In the genomic region with DNA sequence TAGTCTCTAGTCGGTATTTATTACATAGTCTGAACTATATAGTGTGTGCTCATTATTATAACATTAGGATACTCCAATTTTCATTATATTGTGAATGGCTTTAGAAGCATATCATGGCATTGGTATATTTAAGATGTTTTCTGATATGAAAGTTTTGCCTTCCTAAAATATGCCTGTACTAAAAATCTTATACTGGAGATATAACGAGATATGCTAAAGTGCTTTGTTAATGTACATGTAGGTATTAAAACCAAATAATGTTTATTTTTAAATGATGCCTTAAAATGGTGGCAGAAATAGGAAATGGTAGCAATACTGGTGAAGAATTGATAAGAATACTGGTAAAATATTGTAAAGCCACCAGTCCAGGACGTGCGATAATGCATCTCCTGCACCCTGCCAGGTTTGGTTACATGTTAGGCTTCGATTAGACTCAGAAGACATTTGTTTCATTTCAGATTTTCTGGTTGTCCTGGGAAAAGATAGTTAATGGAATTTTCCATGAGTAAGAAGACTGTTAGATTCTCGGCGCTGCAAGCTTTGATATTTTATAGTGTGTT, we compare ENCODE assay signal across 15 mouse cellular contexts. TPM values are rescaled to one million over a fixed set of nuclear protein-coding genes. Genes with fewer than 3 reads are reported as not detected.
DNase-seq lines count a peak whose midpoint lies in the region; ATAC-seq and TF ChIP-seq lines count a peak whose summit lies in the region.
"Had no signal": no experiment of that assay in that cellular context is flagged by ENCODE, and none has a peak within 500 bp of the region (broad histone marks: within the 10 kb centered on the region; RNA-seq: fewer than 3 reads in every experiment).

No protein-coding gene starts in this region.

- WGBS in forebrain, embryonic 13.5 days, result 91% methylated on average over 7 of the region's 7 CpGs
- WGBS in forebrain, embryonic 10.5 days, result 92% methylated on average over 7 of the region's 7 CpGs
- 83% methylated on average over 7 of the region's 7 CpGs for WGBS in kidney, adult 2 months
- WGBS in kidney, embryonic 15.5 days, result 90% methylated on average over 7 of the region's 7 CpGs

- no peaks in the 10 kb centered on the region for H3K27me3 ChIP-seq in forebrain, embryonic 13.5 days
- H3K27me3 ChIP-seq in forebrain, embryonic 10.5 days (ENCODE audit: poor library complexity, severe bottlenecking), result no peaks in the 10 kb centered on the region
- no peaks in the 10 kb centered on the region for H3K27me3 ChIP-seq in kidney, adult 2 months (replicated peaks; ENCODE audit: control insufficient read depth, insufficient read depth, low read length)
- H3K27me3 ChIP-seq in kidney, embryonic 15.5 days, result no peaks in the 10 kb centered on the region
- H3K27me3 ChIP-seq in MEL (ENCODE audit: control insufficient read depth in 1 of 2, insufficient read depth in 2 of 2, low read length in 2 of 2), result no peaks in the 10 kb centered on the region
- H3K27me3 ChIP-seq: embryonic facial prominence, embryonic 12.5 days; intestine, embryonic 15.5 days had no signal

- peak; percentile 78 to 86 for TF ChIP-seq EP300 in MEL (IDR thresholded peaks at IDR 0.05; ENCODE audit: low read depth in 1 of 2, low read length in 2 of 2)

- no peak for TF ChIP-seq POLR2A in kidney, adult 2 months (IDR thresholded peaks at IDR 0.05; ENCODE audit: low read depth, low read length)
- TF ChIP-seq POLR2A in MEL (IDR thresholded peaks at IDR 0.05; ENCODE audit: control insufficient read depth in 1 of 2, insufficient read depth in 1 of 2, low read depth in 1 of 2, low read length in 2 of 2, poor library complexity in 1 of 2), result no peak

- no peaks in the 10 kb centered on the region for H3K36me3 ChIP-seq in forebrain, embryonic 13.5 days (ENCODE audit: poor library complexity, severe bottlenecking)
- H3K36me3 ChIP-seq in forebrain, embryonic 10.5 days (replicated peaks), result peaks cover 2% of the 10 kb centered on the region; the same call in 1 of the 2 replicates
- no peaks in the 10 kb centered on the region for H3K36me3 ChIP-seq in kidney, adult 2 months (ENCODE audit: control insufficient read depth, insufficient read depth, low read length)
- H3K36me3 ChIP-seq in kidney, embryonic 15.5 days, result 0 out of 2 replicates have a peak, but pooled peaks cover 3% of the 10 kb centered on the region
- H3K36me3 ChIP-seq in MEL (ENCODE audit: control insufficient read depth in 1 of 2, insufficient read depth in 2 of 2, low read length in 2 of 2), result peaks cover 0 to 42% of the 10 kb centered on the region in 2 experiments; a peak in 2 of 4 replicates
- H3K36me3 ChIP-seq: embryonic facial prominence, embryonic 12.5 days; intestine, embryonic 15.5 days had no signal

- no peak overlapping the region for H3K4me2 ChIP-seq in forebrain, embryonic 13.5 days
- H3K4me2 ChIP-seq in kidney, embryonic 15.5 days, result no peak overlapping the region
- H3K4me2 ChIP-seq: embryonic facial prominence, embryonic 12.5 days; intestine, embryonic 15.5 days had no signal

- peaks cover 31% of the 10 kb centered on the region for H3K79me2 ChIP-seq in MEL (ENCODE audit: control insufficient read depth, insufficient read depth, low read length, poor library complexity)

- no peak for ATAC-seq in forebrain, embryonic 13.5 days
- no peak for ATAC-seq in kidney, embryonic 15.5 days (replicated peaks; ENCODE audit: low FRiP score)
- peak; percentile 41 for ATAC-seq in megakaryocyte-erythroid progenitor cell, adult 5-6 weeks (replicated peaks; ENCODE audit: low FRiP score, low TSS enrichment, poor library complexity, severe bottlenecking)
- no peak for ATAC-seq in cerebellum, adult (ENCODE audit: insufficient number of reproducible peaks, low FRiP score, low TSS enrichment)

- H3K9ac ChIP-seq in forebrain, embryonic 13.5 days, result no peak overlapping the region
- no peak overlapping the region for H3K9ac ChIP-seq in kidney, embryonic 15.5 days
- peak overlapping the region; percentile 17 for H3K9ac ChIP-seq in MEL (ENCODE audit: control insufficient read depth, low read depth, low read length, poor library complexity, severe bottlenecking)
- H3K9ac ChIP-seq: embryonic facial prominence, embryonic 12.5 days; intestine, embryonic 15.5 days had no signal

- TF ChIP-seq CTCF in kidney, adult 2 months (conservative IDR thresholded peaks at IDR 0.05; ENCODE audit: insufficient read depth, insufficient read length, low read depth, low read length), result no peak
- TF ChIP-seq CTCF in MEL (IDR thresholded peaks at IDR 0.05 in 2 of 3, conservative IDR thresholded peaks at IDR 0.05 in 1 of 3; ENCODE audit: control insufficient read depth in 1 of 3, insufficient read depth in 1 of 3, low read depth in 2 of 3, low read length in 3 of 3, poor library complexity in 1 of 3, severe bottlenecking in 1 of 3), result no peak

- no peak for TF ChIP-seq RAD21 in MEL (IDR thresholded peaks at IDR 0.05; ENCODE audit: low read depth, low read length)

- no peak overlapping the region for H3K4me3 ChIP-seq in forebrain, embryonic 13.5 days
- H3K4me3 ChIP-seq in forebrain, embryonic 10.5 days, result no peak overlapping the region
- H3K4me3 ChIP-seq in kidney, adult 2 months (ENCODE audit: insufficient read depth, low read depth, low read length), result no peak overlapping the region
- H3K4me3 ChIP-seq in kidney, embryonic 15.5 days (replicated peaks), result no peak overlapping the region
- peak overlapping the region; percentile 24 to 47; a peak in 3 of 4 replicates for H3K4me3 ChIP-seq in MEL (ENCODE audit: control insufficient read depth in 1 of 2, insufficient read depth in 1 of 2, low read depth in 2 of 2, low read length in 2 of 2)
- H3K4me3 ChIP-seq: embryonic facial prominence, embryonic 12.5 days; intestine, embryonic 15.5 days had no signal

- DNase-seq in forebrain, embryonic 10.5 days (ENCODE audit: extremely low spot score, low spot score), result no peak
- DNase-seq in kidney, adult 2 months, result no peak
- peak; percentile 74 for DNase-seq in MEL (ENCODE audit: low read depth, low spot score)
- no peak for DNase-seq in left cerebral cortex, adult 8-10 months (ENCODE audit: low spot score in 2 of 2)
- DNase-seq: adrenal gland, postnatal 25 days; cerebellum, adult 11-12 months; kidney, postnatal 4 days; lung, adult 2 months; spleen, adult 18-20 months had no signal

- no peaks in the 10 kb centered on the region for H3K9me3 ChIP-seq in forebrain, embryonic 13.5 days (replicated peaks)
- H3K9me3 ChIP-seq in forebrain, embryonic 10.5 days, result no peaks in the 10 kb centered on the region
- no peaks in the 10 kb centered on the region for H3K9me3 ChIP-seq in kidney, embryonic 15.5 days (replicated peaks)
- H3K9me3 ChIP-seq in MEL (replicated peaks; ENCODE audit: insufficient read depth, low read length), result no peaks in the 10 kb centered on the region
- H3K9me3 ChIP-seq: embryonic facial prominence, embryonic 12.5 days; intestine, embryonic 15.5 days had no signal

- H3K27ac ChIP-seq in forebrain, embryonic 13.5 days, result peak overlapping the region; percentile 65
- H3K27ac ChIP-seq in forebrain, embryonic 10.5 days, result no peak overlapping the region
- H3K27ac ChIP-seq in kidney, adult 2 months (ENCODE audit: insufficient read depth, low read depth, low read length), result 0 out of 2 replicates have a peak overlapping the region, but pooled peaks have one; percentile 38
- no peak overlapping the region for H3K27ac ChIP-seq in kidney, embryonic 15.5 days
- peak overlapping the region; percentile 65 for H3K27ac ChIP-seq in MEL (ENCODE audit: control insufficient read depth, low read depth, low read length)
- H3K27ac ChIP-seq: intestine, embryonic 15.5 days had no signal

- peaks cover 30% of the 10 kb centered on the region for H3K4me1 ChIP-seq in forebrain, embryonic 13.5 days
- H3K4me1 ChIP-seq in forebrain, embryonic 10.5 days, result peaks cover 51% of the 10 kb centered on the region
- peaks cover 7% of the 10 kb centered on the region for H3K4me1 ChIP-seq in kidney, adult 2 months (ENCODE audit: control insufficient read depth, insufficient read depth, low read length)
- peaks cover 25% of the 10 kb centered on the region for H3K4me1 ChIP-seq in kidney, embryonic 15.5 days
- H3K4me1 ChIP-seq in MEL (ENCODE audit: control insufficient read depth in 1 of 2, insufficient read depth in 2 of 2, low read length in 2 of 2), result peaks cover 29 to 40% of the 10 kb centered on the region in 2 experiments

TF ChIP-seq in MEL, 35 proteins besides CTCF, POLR2A, EP300 and RAD21 (continues in another document):
- TF ChIP-seq TAL1 (IDR thresholded peaks at IDR 0.05; ENCODE audit: low read length) (peak; percentile 71), TCF12 (IDR thresholded peaks at IDR 0.05; ENCODE audit: low read depth, low read length) (peak; percentile 91), CHD1 (IDR thresholded peaks at IDR 0.05; ENCODE audit: low read depth, low read length) (peak; percentile 90), KAT2A (conservative IDR thresholded peaks at IDR 0.05; ENCODE audit: low read depth, low read length) (0 out of 2 replicates have a peak, but pooled peaks have one; percentile 22), ZC3H11A (IDR thresholded peaks at IDR 0.05; ENCODE audit: low read depth, low read length) (peak; percentile 19; the same call in 1 of the 2 replicates), RCOR1 (IDR thresholded peaks at IDR 0.05; ENCODE audit: low read depth, low read length) (peak; percentile 84), MYB (IDR thresholded peaks at IDR 0.05; ENCODE audit: low read depth, low read length) (0 out of 2 replicates have a peak, but pooled peaks have one; percentile 38), MAFK (IDR thresholded peaks at IDR 0.05; ENCODE audit: borderline replicate concordance, low read depth, low read length) (no peak; the same call in 1 of the 2 replicates), MYC (IDR thresholded peaks at IDR 0.05; ENCODE audit: low read depth, low read length) (no peak), ETS1 (IDR thresholded peaks at IDR 0.05; ENCODE audit: low read depth, low read length) (peak; percentile 91), GATA1 (IDR thresholded peaks at IDR 0.05; ENCODE audit: low read depth, low read length) (peak; percentile 90), ELF1 (IDR thresholded peaks at IDR 0.05; ENCODE audit: low read depth, low read length) (no peak), ZKSCAN1 (IDR thresholded peaks at IDR 0.05; ENCODE audit: low read depth, low read length) (peak; percentile 20; the same call in 1 of the 2 replicates)

RNA-seq across cellular contexts. Expression of gene Atf7ip, which starts 45.7 kb away (rescaled TPM):
- 47.3 and 56.6 TPM in 2 replicates for polyA plus RNA-seq in forebrain, embryonic 13.5 days (2015; fragmentation: Nextera tagmentation; extraction: Ambion mirVana)
- polyA plus RNA-seq in forebrain, embryonic 10.5 days (2016; fragmentation: Nextera tagmentation; extraction: Ambion mirVana), result 44.2 and 46.7 TPM in 2 replicates
- polyA plus RNA-seq in kidney, adult 2 months (2012; rRNA removed), result 13.4 and 13.9 TPM in 2 replicates
- 43.1 and 44.2 TPM in 2 replicates for polyA plus RNA-seq in kidney, embryonic 15.5 days (2015; fragmentation: Nextera tagmentation; extraction: Ambion mirVana)
- 7.3 and 10.7 TPM in 2 replicates for total RNA-seq in MEL (2012; rRNA removed)
- polyA plus RNA-seq in MEL (2012; ENCODE audit: insufficient read depth in 1 of 2, insufficient read length in 2 of 2, low read depth in 1 of 2, low replicate concordance in 2 of 2, missing spikeins in 1 of 2), result 10 to 100 TPM; 24.6 to 56.1 TPM
- 121 and 135 TPM in 2 replicates for total RNA-seq in megakaryocyte-erythroid progenitor cell, adult 5-6 weeks (2014; fragmentation: Nextera tagmentation)
- total RNA-seq in megakaryocyte-erythroid progenitor cell, adult 5-6 weeks (2017), result 50.3 and 61.7 TPM in 2 replicates
- 100 to 1,000 TPM in 2 of 4 experiments, 10 to 100 TPM in 2; 94.0 to 124 (median 106) TPM for total RNA-seq in left cerebral cortex, adult 8-10 months (2022)

Comparison
In these comparisons a context has a peak if more than half of its experiments do, and no peak if none do; other contexts are left out.
1. H3K27ac ChIP-seq: peak in forebrain, embryonic 13.5 days (single experiment), kidney, adult 2 months (single experiment) and MEL (single experiment); none in forebrain, embryonic 10.5 days (single experiment) and kidney, embryonic 15.5 days (single experiment).
2. H3K4me3 ChIP-seq: peak in MEL (2 of 2); none in forebrain, embryonic 13.5 days (single experiment), forebrain, embryonic 10.5 days (single experiment), kidney, adult 2 months (single experiment) and kidney, embryonic 15.5 days (single experiment).